In genomic region chr2:173653526-173653925, GRCm38 (mm10) we compare ENCODE assay signal across 24 mouse cellular contexts. TPM values are rescaled to one million over a fixed set of nuclear protein-coding genes. Genes with fewer than 3 reads are reported as not detected.
DNase-seq lines count a peak whose midpoint lies in the region; ATAC-seq and TF ChIP-seq lines count a peak whose summit lies in the region.
"Had no signal": no experiment of that assay in that cellular context is flagged by ENCODE, and none has a peak within 500 bp of the region (broad histone marks: within the 10 kb centered on the region; RNA-seq: fewer than 3 reads in every experiment).

No protein-coding gene starts in this region.

- POLR2A ChIA-PET in Patski (lab: Charles Lee): interaction anchor here (1.0 kb wide), 1 partner anchor 10 kb away, joined by 4 read pairs; no protein-coding TSS in a partner anchor

- no peak overlapping the region for H3K9ac ChIP-seq in intestine, postnatal 0 days (ENCODE audit: low read depth, low read length)
- no peak overlapping the region for H3K9ac ChIP-seq in intestine, embryonic 15.5 days
- H3K9ac ChIP-seq in kidney, embryonic 15.5 days: no peak overlapping the region
- H3K9ac ChIP-seq: embryonic facial prominence, embryonic 15.5 days; forebrain, embryonic 15.5 days; heart, embryonic 15.5 days had no signal

- in situ Hi-C loops in Patski (cut with MboI; ENCODE audit: low pct_unique_long_range_greater_than_20kb): no loop called here

- H3K27ac ChIP-seq in intestine, postnatal 0 days (ENCODE audit: low read depth, low read length): no peak overlapping the region
- H3K27ac ChIP-seq in intestine, embryonic 15.5 days: no peak overlapping the region
- H3K27ac ChIP-seq in kidney, embryonic 15.5 days: 0 out of 2 replicates have a peak overlapping the region, but pooled peaks have one; percentile 4
- H3K27ac ChIP-seq: embryonic facial prominence, embryonic 15.5 days; forebrain, embryonic 15.5 days; heart, embryonic 15.5 days had no signal

- H3K9me3 ChIP-seq in intestine, postnatal 0 days (ENCODE audit: control insufficient read depth): no peaks in the 10 kb centered on the region
- no peaks in the 10 kb centered on the region for H3K9me3 ChIP-seq in intestine, embryonic 15.5 days
- H3K9me3 ChIP-seq in kidney, embryonic 15.5 days (replicated peaks): no peaks in the 10 kb centered on the region
- H3K9me3 ChIP-seq: embryonic facial prominence, embryonic 15.5 days; forebrain, embryonic 15.5 days; G1E; heart, embryonic 15.5 days had no signal

- no peaks in the 10 kb centered on the region for H3K4me1 ChIP-seq in intestine, postnatal 0 days (replicated peaks; ENCODE audit: control insufficient read depth, insufficient read depth, low read length)
- H3K4me1 ChIP-seq in intestine, embryonic 15.5 days (replicated peaks): peaks cover 10% of the 10 kb centered on the region
- peaks cover 30% of the 10 kb centered on the region for H3K4me1 ChIP-seq in kidney, embryonic 15.5 days
- H3K4me1 ChIP-seq: forebrain, embryonic 15.5 days had no signal

- CTCF ChIA-PET in Patski (lab: Charles Lee): no interaction called here

- H3K4me2 ChIP-seq in intestine, postnatal 0 days (replicated peaks; ENCODE audit: low read depth): no peak overlapping the region
- no peak overlapping the region for H3K4me2 ChIP-seq in intestine, embryonic 15.5 days (replicated peaks)
- H3K4me2 ChIP-seq in kidney, embryonic 15.5 days: no peak overlapping the region
- H3K4me2 ChIP-seq: embryonic facial prominence, embryonic 15.5 days; forebrain, embryonic 15.5 days; heart, embryonic 11.5 days; heart, embryonic 15.5 days had no signal

- WGBS in intestine, postnatal 0 days: 62% methylated on average over 5 of the region's 5 CpGs
- 62% methylated on average over 5 of the region's 5 CpGs for WGBS in intestine, embryonic 15.5 days
- WGBS in kidney, embryonic 15.5 days: 62% methylated on average over 5 of the region's 5 CpGs

- no peak for DNase-seq in Patski (ENCODE audit: low read depth, low spot score)
- DNase-seq in kidney, postnatal 25 days: peak; percentile 20 to 47
- DNase-seq in lung, postnatal 4 days: no peak
- no peak for DNase-seq in right cerebral cortex, postnatal 10 days (ENCODE audit: low spot score in 2 of 2)
- DNase-seq in ovary, postnatal 14 days (ENCODE audit: low spot score): no peak
- DNase-seq: adrenal gland, postnatal 10 days; B cell, adult 2 months; cerebellum, adult 11 months; cerebellum, adult 8-10 months; cerebellum, postnatal 14 days; embryo, embryonic 11 days; gastrocnemius, postnatal 10 days; heart, adult 18-20 months; heart, postnatal 36 days had no signal

- ATAC-seq in intestine, postnatal 0 days: peak; percentile 17; the same call in 1 of the 2 replicates
- no peak for ATAC-seq in intestine, embryonic 15.5 days
- peak; percentile 35 for ATAC-seq in Patski
- peak; percentile 7; the same call in 1 of the 2 replicates for ATAC-seq in kidney, embryonic 15.5 days (replicated peaks; ENCODE audit: low FRiP score)
- ATAC-seq: CD4-positive, CD25-positive, alpha-beta regulatory T cell, adult 4 months; forebrain, embryonic 15.5 days had no signal

- no peak overlapping the region for H3K4me3 ChIP-seq in intestine, postnatal 0 days (ENCODE audit: low read depth, low read length)
- H3K4me3 ChIP-seq in intestine, embryonic 15.5 days (replicated peaks): no peak overlapping the region
- H3K4me3 ChIP-seq in kidney, embryonic 15.5 days (replicated peaks): no peak overlapping the region
- H3K4me3 ChIP-seq: embryonic facial prominence, embryonic 15.5 days; erythroblast, embryonic 14.5 days; forebrain, embryonic 15.5 days; heart, embryonic 15.5 days had no signal

- H3K36me3 ChIP-seq in intestine, postnatal 0 days (ENCODE audit: control insufficient read depth, insufficient read depth): no peaks in the 10 kb centered on the region; the same call in 1 of the 2 replicates
- no peaks in the 10 kb centered on the region for H3K36me3 ChIP-seq in intestine, embryonic 15.5 days
- H3K36me3 ChIP-seq in kidney, embryonic 15.5 days: peaks cover 11% of the 10 kb centered on the region
- H3K36me3 ChIP-seq: forebrain, embryonic 15.5 days; heart, embryonic 15.5 days had no signal

- TF ChIP-seq CTCF in intestine, postnatal 0 days (IDR thresholded peaks at IDR 0.05; ENCODE audit: low read depth): no peak
- no peak for TF ChIP-seq CTCF in Patski (IDR thresholded peaks at IDR 0.05)

- no peaks in the 10 kb centered on the region for H3K27me3 ChIP-seq in intestine, postnatal 0 days (replicated peaks; ENCODE audit: control insufficient read depth, insufficient read depth, low read length)
- H3K27me3 ChIP-seq in intestine, embryonic 15.5 days (replicated peaks): no peaks in the 10 kb centered on the region
- H3K27me3 ChIP-seq in Patski: no peaks in the 10 kb centered on the region
- no peaks in the 10 kb centered on the region for H3K27me3 ChIP-seq in kidney, embryonic 15.5 days
- H3K27me3 ChIP-seq: embryonic facial prominence, embryonic 15.5 days; forebrain, embryonic 15.5 days; heart, embryonic 15.5 days had no signal

RNA-seq across cellular contexts. Expression of gene Rab22a, which starts 6.0 kb away (rescaled TPM):
- 42.0 and 42.1 TPM in 2 replicates for polyA plus RNA-seq in intestine, postnatal 0 days (2015; fragmentation: Nextera tagmentation; extraction: Ambion mirVana)
- polyA plus RNA-seq in intestine, embryonic 15.5 days (2015; fragmentation: Nextera tagmentation; extraction: Ambion mirVana): 31.8 and 33.6 TPM in 2 replicates
- 38.3 TPM for polyA plus RNA-seq in Patski (2021)
- 35.3 and 36.3 TPM in 2 replicates for polyA plus RNA-seq in kidney, embryonic 15.5 days (2015; fragmentation: Nextera tagmentation; extraction: Ambion mirVana)

Comparison
In these comparisons a context has a peak if more than half of its experiments do, and no peak if none do; other contexts are left out.
1. DNase-seq: peak in kidney, postnatal 25 days (2 of 2); none in Patski (single experiment), lung, postnatal 4 days (0 of 2), right cerebral cortex, postnatal 10 days (0 of 2) and ovary, postnatal 14 days (single experiment).